Mouse (Mus musculus) midbrain, embryonic 16.5 days (tissue): ENCODE data around the gene Uhrf1bp1. TPM values are rescaled to one million over a fixed set of nuclear protein-coding genes. Genes with fewer than 3 reads are reported as not detected.

ENCODE experiments used
- ATAC-seq: fragments of 200-750 bp; cut with Nextera tagmentation; 2 replicates; pipeline ENCODE4 v1.8.0; 2017; ENCODE audit warnings: moderate TSS enrichment
- H3K27ac ChIP-seq: fragments of 300-500 bp; sonication (generic); 2 replicates; pipeline ENCODE4 v1.5.1; 2014; ENCODE audit warnings: mild to moderate bottlenecking, low read length, mixed read lengths
- H3K27me3 ChIP-seq: fragments of 300-500 bp; sonication (generic); 2 replicates; pipeline ENCODE4 v1.6.1; 2014; ENCODE audit warnings: low read depth, low read length, mixed read lengths; ENCODE audit not compliant: control insufficient read depth, insufficient read depth
- H3K36me3 ChIP-seq: fragments of 300-500 bp; sonication (generic); 2 replicates; pipeline ENCODE4 v1.6.1; 2014; ENCODE audit warnings: mild to moderate bottlenecking, low read length, moderate library complexity, mixed read lengths; ENCODE audit not compliant: control insufficient read depth, insufficient read depth
- H3K4me1 ChIP-seq: fragments of 300-500 bp; sonication (generic); 2 replicates; pipeline ENCODE4 v1.6.1; 2014; ENCODE audit warnings: mild to moderate bottlenecking, low read length, mixed read lengths; ENCODE audit not compliant: control insufficient read depth, insufficient read depth
- H3K4me2 ChIP-seq: fragments of 300-500 bp; sonication (generic); 2 replicates; pipeline ENCODE4 v1.6.1; 2014; ENCODE audit warnings: mild to moderate bottlenecking, low read length, mixed read lengths
- H3K4me3 ChIP-seq: fragments of 300-500 bp; sonication (generic); 2 replicates; pipeline ENCODE4 v1.5.1; 2014; ENCODE audit warnings: low read depth, mild to moderate bottlenecking, low read length, moderate library complexity, mixed read lengths
- H3K9ac ChIP-seq: fragments of 300-500 bp; sonication (generic); 2 replicates; pipeline ENCODE4 v1.6.1; 2014; ENCODE audit warnings: low read depth, low read length, mixed read lengths
- H3K9me3 ChIP-seq: fragments of 300-500 bp; sonication (generic); replicated peaks from 2 replicates; pipeline ENCODE4 v1.6.1; 2014; ENCODE audit warnings: mild to moderate bottlenecking, low read length, mixed read lengths; ENCODE audit not compliant: control insufficient read depth, poor library complexity, severe bottlenecking
- WGBS: fragments of 180-500 bp; shearing (Covaris S2); extraction: QIAGEN DNeasy Blood & Tissue Kit; methylation state at CpG from one replicate; pipeline ENCODE4 v1.1.7; 2014; 5-methylcytosine and 5-hydroxymethylcytosine counted together
- polyA plus RNA-seq: library from polyadenylated mRNA; unstranded; fragments of >200 nt; fragmentation: Nextera tagmentation; extraction: Ambion mirVana; gene quantifications from 2 replicates; pipeline ENCODE4 v1.2.1, GENCODE M21; 2015

Gene Uhrf1bp1
- polyA plus RNA-seq, 1 experiment from 2014 or later: 6.0 TPM

- WGBS: 85% methylated on average over 12 of the region's 12 CpGs
- Histone ChIP-seq H3K27me3 (no peaks in the 10 kb centered on the region), H3K27ac (no peak overlapping the region), H3K4me3 (no peak overlapping the region), H3K4me2 (no peak overlapping the region), H3K9me3 (no peaks in the 10 kb centered on the region), H3K9ac (no peak overlapping the region), H3K4me1 (peaks cover 3% of the 10 kb centered on the region), H3K36me3 (no peaks in the 10 kb centered on the region)
- no peak for ATAC-seq
Measured at GRCm38 (mm10) chr17:27938121-27938754, 82.0 kb downstream of the Uhrf1bp1 start.

DNA sequence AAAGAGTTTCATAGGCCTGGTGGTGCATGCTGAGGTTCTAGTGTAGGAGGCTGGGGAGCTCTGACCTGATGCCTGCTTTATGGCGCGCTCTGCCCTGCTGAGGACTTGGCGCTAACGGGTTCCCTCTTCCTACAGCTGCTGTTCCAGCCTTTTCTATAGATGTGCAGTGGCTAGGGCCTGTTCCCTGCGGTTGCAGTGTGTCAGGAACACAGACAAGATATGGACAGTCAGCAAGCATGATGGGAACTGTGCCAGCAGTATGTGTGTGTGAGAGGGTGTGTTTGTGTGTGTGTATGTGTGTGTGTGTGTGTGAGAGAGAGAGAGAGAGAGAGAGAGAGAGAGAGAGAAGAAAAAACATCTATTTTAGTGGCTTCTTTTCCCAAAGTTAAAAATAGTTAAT is 82.8 kb downstream of the Uhrf1bp1 start:
- Histone ChIP-seq H3K4me1 (peaks cover 3% of the 10 kb centered on the region), H3K4me3 (no peak overlapping the region), H3K27ac (no peak overlapping the region), H3K27me3 (no peaks in the 10 kb centered on the region), H3K36me3 (no peaks in the 10 kb centered on the region), H3K4me2 (no peak overlapping the region), H3K9ac (no peak overlapping the region), H3K9me3 (no peaks in the 10 kb centered on the region)
- WGBS: 81% methylated on average over 5 of the region's 5 CpGs
- no peak for ATAC-seq

- no peaks in the 10 kb centered on the region for H3K36me3 ChIP-seq
- no peak overlapping the region for H3K4me2 ChIP-seq
- H3K27ac ChIP-seq: no peak overlapping the region
- 82% methylated on average over 4 of the region's 4 CpGs for WGBS
- no peaks in the 10 kb centered on the region for H3K9me3 ChIP-seq
- H3K27me3 ChIP-seq: no peaks in the 10 kb centered on the region
- no peak for ATAC-seq
- no peak overlapping the region for H3K4me3 ChIP-seq
- peaks cover 3% of the 10 kb centered on the region for H3K4me1 ChIP-seq
- no peak overlapping the region for H3K9ac ChIP-seq
Measured at GRCm38 (mm10) chr17:27940352-27940751, 84.1 kb downstream of the Uhrf1bp1 start.

GRCm38 (mm10) chr17:27941178-27941577 is 84.9 kb downstream of the Uhrf1bp1 start:
- ATAC-seq: no peak
- no peak overlapping the region for H3K27ac ChIP-seq
- no peaks in the 10 kb centered on the region for H3K9me3 ChIP-seq
- H3K27me3 ChIP-seq: no peaks in the 10 kb centered on the region
- no peak overlapping the region for H3K4me3 ChIP-seq
- H3K4me1 ChIP-seq: peaks cover 7% of the 10 kb centered on the region
- WGBS: 79% methylated on average over 5 of the region's 5 CpGs
- no peak overlapping the region for H3K4me2 ChIP-seq
- H3K9ac ChIP-seq: no peak overlapping the region
- no peaks in the 10 kb centered on the region for H3K36me3 ChIP-seq

DNA sequence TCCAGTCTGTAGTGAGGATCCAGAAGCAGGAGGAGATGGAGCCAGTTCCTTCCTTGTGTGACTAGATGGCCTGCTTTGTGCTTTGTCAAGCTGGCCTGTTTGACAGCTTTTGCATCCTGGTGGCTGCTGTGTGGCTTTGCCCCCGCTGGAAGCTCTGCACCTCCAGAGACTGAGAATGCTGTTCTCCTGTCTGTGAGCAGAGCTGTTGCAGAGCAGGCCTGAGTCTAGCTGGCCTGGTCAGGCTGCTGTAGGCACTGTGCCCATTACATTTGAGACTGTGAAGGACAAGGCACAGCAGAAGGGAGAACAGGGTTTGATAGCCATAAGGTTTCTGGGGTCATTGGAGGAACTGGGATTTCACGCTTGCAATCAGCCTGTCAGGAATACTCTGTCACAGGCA is 85.5 kb downstream of the Uhrf1bp1 start:
- H3K4me1 ChIP-seq: peaks cover 11% of the 10 kb centered on the region
- WGBS: 70% methylated on average over 2 of the region's 2 CpGs
- H3K36me3 ChIP-seq: no peaks in the 10 kb centered on the region
- H3K9ac ChIP-seq: no peak overlapping the region
- H3K4me3 ChIP-seq: no peak overlapping the region
- no peaks in the 10 kb centered on the region for H3K27me3 ChIP-seq
- no peaks in the 10 kb centered on the region for H3K9me3 ChIP-seq
- no peak overlapping the region for H3K27ac ChIP-seq
- no peak for ATAC-seq
- no peak overlapping the region for H3K4me2 ChIP-seq

GRCm38 (mm10) chr17:27942131-27942530 is 85.9 kb downstream of the Uhrf1bp1 start:
- peaks cover 11% of the 10 kb centered on the region for H3K4me1 ChIP-seq
- H3K27me3 ChIP-seq: no peaks in the 10 kb centered on the region
- no peaks in the 10 kb centered on the region for H3K9me3 ChIP-seq
- no peak for ATAC-seq
- no peak overlapping the region for H3K27ac ChIP-seq
- H3K4me2 ChIP-seq: no peak overlapping the region
- H3K4me3 ChIP-seq: no peak overlapping the region
- 90% methylated on average over 4 of the region's 4 CpGs for WGBS
- H3K36me3 ChIP-seq: no peaks in the 10 kb centered on the region
- H3K9ac ChIP-seq: no peak overlapping the region

- Histone ChIP-seq H3K9ac (no peak overlapping the region), H3K27me3 (no peaks in the 10 kb centered on the region), H3K36me3 (no peaks in the 10 kb centered on the region), H3K9me3 (no peaks in the 10 kb centered on the region), H3K27ac (peak overlapping the region; percentile 8), H3K4me3 (no peak overlapping the region), H3K4me2 (no peak overlapping the region), H3K4me1 (peaks cover 8% of the 10 kb centered on the region)
- WGBS: 35% methylated on average over 6 of the region's 6 CpGs
- peak; percentile 60 for ATAC-seq
Measured at GRCm38 (mm10) chr17:27945546-27946216, 89.4 kb downstream of the Uhrf1bp1 start.

GRCm38 (mm10) chr17:27946371-27946770 is 90.1 kb downstream of the Uhrf1bp1 start:
- no peaks in the 10 kb centered on the region for H3K27me3 ChIP-seq
- no peak overlapping the region for H3K4me2 ChIP-seq
- no peak for ATAC-seq
- 81% methylated on average over 8 of the region's 8 CpGs for WGBS
- peak overlapping the region; percentile 8 for H3K27ac ChIP-seq
- H3K9me3 ChIP-seq: no peaks in the 10 kb centered on the region
- H3K36me3 ChIP-seq: no peaks in the 10 kb centered on the region
- H3K9ac ChIP-seq: no peak overlapping the region
- H3K4me3 ChIP-seq: no peak overlapping the region
- H3K4me1 ChIP-seq: peaks cover 8% of the 10 kb centered on the region

GRCm38 (mm10) chr17:27947155-27947554 is 90.9 kb downstream of the Uhrf1bp1 start:
- H3K4me1 ChIP-seq: peaks cover 8% of the 10 kb centered on the region
- H3K9ac ChIP-seq: no peak overlapping the region
- no peak overlapping the region for H3K4me3 ChIP-seq
- no peaks in the 10 kb centered on the region for H3K27me3 ChIP-seq
- H3K36me3 ChIP-seq: no peaks in the 10 kb centered on the region
- H3K9me3 ChIP-seq: no peaks in the 10 kb centered on the region
- H3K27ac ChIP-seq: no peak overlapping the region
- 92% methylated on average over 2 of the region's 2 CpGs for WGBS
- H3K4me2 ChIP-seq: no peak overlapping the region
- ATAC-seq: no peak
